Mouse (Mus musculus): Measurements from ENCODE around the gene Hist1h3e. TPM values are rescaled to one million over a fixed set of nuclear protein-coding genes. Genes with fewer than 3 reads are reported as not detected.

Hist1h3e gene
- total RNA-seq, 2 experiments from 2014 or later: 47.4 to 48.5 TPM

DNA sequence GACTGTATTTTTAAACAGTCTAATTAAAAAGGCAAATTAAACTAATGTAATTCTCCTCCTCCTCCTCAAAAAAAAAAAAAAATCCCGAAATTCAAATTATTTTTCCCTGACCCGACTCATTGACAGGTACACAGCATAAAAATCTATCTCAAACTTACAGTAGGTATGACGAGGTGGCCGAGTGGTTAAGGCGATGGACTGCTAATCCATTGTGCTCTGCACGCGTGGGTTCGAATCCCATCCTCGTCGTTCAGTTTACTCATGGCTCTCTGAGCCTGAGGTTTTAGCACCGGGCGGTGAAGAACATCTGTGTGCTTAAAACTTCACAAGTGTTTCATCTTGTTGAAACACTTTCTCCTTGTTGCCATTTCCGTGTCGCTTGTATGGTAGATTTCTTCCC, 40.5 kb downstream of the Hist1h3e start:
- DNase-seq (ENCODE audit: low spot score in 2 of 2): peak; percentile 83

- peak; percentile 73 to 83 for DNase-seq (ENCODE audit: low spot score in 2 of 2)
Observed at GRCm38 (mm10) chr13:23519416-23519815, 42.8 kb downstream of the Hist1h3e start.

DNA sequence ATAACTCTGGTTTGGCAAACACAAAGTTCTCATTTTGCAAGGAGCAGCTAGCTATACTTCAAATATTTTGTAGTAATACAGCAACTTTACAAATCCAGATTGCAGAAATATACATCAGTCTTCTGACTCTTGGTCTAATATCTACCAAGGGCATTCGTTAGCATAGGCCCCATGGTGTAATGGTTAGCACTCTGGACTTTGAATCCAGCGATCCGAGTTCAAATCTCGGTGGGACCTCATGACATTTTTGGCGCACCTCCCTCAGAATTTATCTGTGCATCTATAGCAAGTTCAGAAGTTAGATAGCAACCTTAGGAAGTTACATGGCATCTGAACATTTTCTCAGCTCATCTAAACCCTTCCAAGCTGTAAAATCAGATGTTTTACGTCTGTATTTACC, 43.3 kb downstream of the Hist1h3e start:
- DNase-seq (ENCODE audit: low spot score in 2 of 2): peak; percentile 81 to 86

GRCm38 (mm10) chr13:23518295-23518603, 43.9 kb downstream of the Hist1h3e start:
- DNase-seq (ENCODE audit: low spot score in 2 of 2): no peak

GRCm38 (mm10) chr13:23517603-23518294, 44.4 kb downstream of the Hist1h3e start:
- peak; percentile 88 to 93 for DNase-seq (ENCODE audit: low spot score in 2 of 2)

GRCm38 (mm10) chr13:23516822-23517602, 45.2 kb downstream of the Hist1h3e start:
- peak; percentile 76 to 78 for DNase-seq (ENCODE audit: low spot score in 2 of 2)

GRCm38 (mm10) chr13:23515826-23516620, 46.1 kb downstream of the Hist1h3e start:
- DNase-seq (ENCODE audit: low spot score in 2 of 2): no peak

GRCm38 (mm10) chr13:23515281-23515680, 46.9 kb downstream of the Hist1h3e start:
- no peak for DNase-seq (ENCODE audit: low spot score in 2 of 2)

DNA sequence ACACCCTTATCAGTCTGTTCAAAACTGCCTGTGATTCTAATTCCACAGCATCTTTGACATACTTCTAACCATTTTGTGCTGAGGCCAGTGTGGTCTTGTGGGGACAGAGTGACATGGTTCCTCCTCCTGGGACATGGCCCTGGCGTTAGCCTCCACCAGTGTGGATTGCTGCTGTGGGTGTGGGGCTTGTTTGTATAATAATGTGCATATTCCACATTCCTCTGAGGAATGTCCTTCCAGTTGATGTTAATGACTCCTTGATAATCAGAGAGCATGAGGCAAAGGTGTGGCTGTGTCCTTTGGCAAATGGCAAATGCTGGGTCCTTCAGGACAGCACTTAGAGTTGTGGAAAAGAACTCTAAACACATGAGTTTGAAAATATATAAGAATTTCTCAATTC, 48.7 kb downstream of the Hist1h3e start:
- DNase-seq (ENCODE audit: low spot score in 2 of 2): no peak

Small RNA genes lying within 50 kb of the gene (microRNA-seq; reads per million reads assigned to microRNA genes)
- gene Gm44297 (0 reads per million in 2 experiments), gene Gm44359 (0 reads per million in 2 experiments), gene Gm44394 (0 reads per million in 2 experiments), gene n-TStga1 (0 to 0.42 reads per million in 2 experiments)

Other genes starting within 250 kb of the Hist1h3e start
- gene Zfp322a, start 193.2 kb downstream of the Hist1h3e start, total RNA-seq (2021): 10 to 100 TPM; 29.5 to 31.7 TPM
- gene Abt1, start 138.5 kb downstream of the Hist1h3e start, total RNA-seq (2021): 1 to 10 TPM; 9.0 to 9.5 TPM
- not detected for gene Btn1a1, start 96.5 kb downstream of the Hist1h3e start, total RNA-seq (2021)
- gene Btn2a2, start 73.5 kb downstream of the Hist1h3e start, total RNA-seq (2021): 1 to 10 TPM; 1.3 to 1.9 TPM
- gene Hist1h4h, start 31.3 kb downstream of the Hist1h3e start, total RNA-seq (2021): 100 to 1,000 TPM; 329 to 333 TPM
- 1 to 10 TPM; 1.5 to 3.4 TPM for gene Hist1h2af, start 28.5 kb downstream of the Hist1h3e start, total RNA-seq (2021)
- gene Hist1h3g, start 26.9 kb downstream of the Hist1h3e start, total RNA-seq (2021): 1 to 10 TPM; 3.1 to 3.5 TPM
- under 1 TPM; 0.54 to 0.67 TPM for gene Hist1h2bh, start 19.0 kb downstream of the Hist1h3e start, total RNA-seq (2021)
- 10 to 100 TPM; 16.3 to 17.0 TPM for gene Hist1h3f, start 18.3 kb downstream of the Hist1h3e start, total RNA-seq (2021)
- 100 to 1,000 TPM; 168 to 177 TPM for gene Hist1h4f, start 10.7 kb downstream of the Hist1h3e start, total RNA-seq (2021)
- 1 to 10 TPM; 3.1 to 3.7 TPM for gene Hist1h1d, start 9.1 kb downstream of the Hist1h3e start, total RNA-seq (2021)
- 1 to 10 TPM; 4.3 to 7.1 TPM for gene Hist1h2ae, start 8.9 kb upstream of the Hist1h3e start, total RNA-seq (2021)
- gene Hist1h2bg, start 9.0 kb upstream of the Hist1h3e start, total RNA-seq (2021): 10 to 100 TPM; 61.6 to 70.8 TPM
- gene Hist1h2bf, start 11.8 kb upstream of the Hist1h3e start, total RNA-seq (2021): 10 to 100 TPM; 14.7 to 26.1 TPM
- 10 to 100 TPM in 1 of 2 experiments, 1 to 10 TPM in 1; 6.3 to 11.0 TPM for gene Hist1h2ad, start 12.0 kb upstream of the Hist1h3e start, total RNA-seq (2021)
- 10 to 100 TPM in 1 of 2 experiments, 1 to 10 TPM in 1; 9.3 to 10.4 TPM for gene Hist1h3d, start 13.4 kb upstream of the Hist1h3e start, total RNA-seq (2021)
- gene Hist1h4d, start 19.2 kb upstream of the Hist1h3e start, total RNA-seq (2021): 100 to 1,000 TPM; 166 to 191 TPM
- gene Hist1h2be, start 58.8 kb upstream of the Hist1h3e start, total RNA-seq (2021): 1 to 10 TPM; 7.9 TPM
- 10 to 100 TPM; 49.2 to 54.0 TPM for gene Hist1h1e, start 60.2 kb upstream of the Hist1h3e start, total RNA-seq (2021)
- gene Hist1h2ac, start 121.6 kb upstream of the Hist1h3e start, total RNA-seq (2021): 1 to 10 TPM; 2.4 to 2.5 TPM
- gene Hist1h2bc, start 121.8 kb upstream of the Hist1h3e start, total RNA-seq (2021): 10 to 100 TPM; 29.7 to 32.4 TPM
- gene Hist1h1t, start 133.4 kb upstream of the Hist1h3e start, total RNA-seq (2021): not detected
- 100 to 1,000 TPM; 114 to 117 TPM for gene Hist1h4c, start 136.1 kb upstream of the Hist1h3e start, total RNA-seq (2021)
- 1 to 10 TPM; 3.4 to 3.9 TPM for gene Hfe, start 148.5 kb upstream of the Hist1h3e start, total RNA-seq (2021)
- gene Hist1h1c, start 176.4 kb upstream of the Hist1h3e start, total RNA-seq (2021): 10 to 100 TPM; 55.8 to 61.1 TPM
- gene Hist1h3c, start 183.2 kb upstream of the Hist1h3e start, total RNA-seq (2021): not detected
- gene Hist1h2bb, start 184.4 kb upstream of the Hist1h3e start, total RNA-seq (2021): 10 to 100 TPM; 17.8 to 19.6 TPM
- gene Hist1h2ab, start 188.8 kb upstream of the Hist1h3e start, total RNA-seq (2021): 10 to 100 TPM; 17.2 to 22.5 TPM
- 1 to 10 TPM; 4.3 to 9.9 TPM for gene Hist1h3b, start 189.9 kb upstream of the Hist1h3e start, total RNA-seq (2021)
- gene Hist1h4b, start 194.6 kb upstream of the Hist1h3e start, total RNA-seq (2021): 10 to 100 TPM; 92.6 to 94.4 TPM
- gene Hist1h4a, start 198.9 kb upstream of the Hist1h3e start, total RNA-seq (2021): 10 to 100 TPM; 64.4 to 74.0 TPM
- 10 to 100 TPM; 42.3 to 45.0 TPM for gene Hist1h3a, start 200.0 kb upstream of the Hist1h3e start, total RNA-seq (2021)
- 10 to 100 TPM; 24.9 to 25.2 TPM for gene Hist1h1a, start 201.3 kb upstream of the Hist1h3e start, total RNA-seq (2021)
- not detected for gene Trim38, start 207.5 kb upstream of the Hist1h3e start, total RNA-seq (2021)
- not detected for gene Slc17a2, start 244.6 kb upstream of the Hist1h3e start, total RNA-seq (2021)

Measured in left cerebral cortex, adult 18-20 months (tissue).